Comparison of ENCODE assay signal across 11 mouse cellular contexts in the genomic region with DNA sequence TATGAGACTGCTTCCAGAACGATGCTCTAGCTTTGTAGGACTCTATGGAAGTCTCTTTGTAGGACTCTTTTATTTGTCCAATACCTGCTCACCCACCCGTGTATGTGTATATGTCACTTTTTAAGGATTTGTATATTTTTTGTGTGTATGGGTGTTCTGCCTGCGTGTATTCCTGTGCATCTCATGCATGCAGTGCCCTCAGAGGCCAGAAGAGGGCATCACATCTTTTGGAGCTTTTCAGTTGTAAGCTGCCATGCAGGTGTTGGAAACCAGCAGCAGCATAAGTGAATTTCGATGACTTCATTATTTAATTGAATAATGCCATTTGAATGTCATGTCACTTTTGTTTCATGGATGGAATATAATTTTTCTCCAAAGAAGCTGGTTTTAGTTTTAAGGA. TPM values are rescaled to one million over a fixed set of nuclear protein-coding genes. Genes with fewer than 3 reads are reported as not detected.
DNase-seq lines count a peak whose midpoint lies in the region.
"Had no signal": no experiment of that assay in that cellular context is flagged by ENCODE, and none has a peak within 500 bp of the region (broad histone marks: within the 10 kb centered on the region; RNA-seq: fewer than 3 reads in every experiment).

No protein-coding gene starts in this region.

- DNase-seq in adrenal gland, postnatal 14 days: peak; percentile 46
- no peak for DNase-seq in adrenal gland, adult 2 months
- peak; percentile 50 to 53 for DNase-seq in layer of hippocampus, postnatal 10 days (ENCODE audit: low spot score in 2 of 2)
- no peak for DNase-seq in layer of hippocampus, postnatal 36 days
- peak; percentile 44 for DNase-seq in NIH3T3 (ENCODE audit: low read depth)
- DNase-seq in lung, postnatal 14 days: peak; percentile 15
- DNase-seq in urinary bladder, postnatal 4 days (ENCODE audit: low spot score in 2 of 2): no peak
- DNase-seq in gastrocnemius, adult 18-20 months (ENCODE audit: low spot score): no peak

RNA-seq across cellular contexts. Expression of a gene that starts 5.5 kb away (rescaled TPM):
- total RNA-seq in adrenal gland, postnatal 14 days (2021): 19.5 and 22.6 TPM in 2 replicates
- total RNA-seq in adrenal gland, adult 2 months (2021): 10 to 100 TPM; 21.0 to 22.3 TPM
- polyA plus RNA-seq in adrenal gland, adult 2 months (2012; rRNA removed): 4.4 and 4.9 TPM in 2 replicates
- 10 to 100 TPM; 63.2 to 66.0 TPM for total RNA-seq in layer of hippocampus, postnatal 10 days (2021)
- total RNA-seq in layer of hippocampus, postnatal 36 days (2021): 10 to 100 TPM; 48.7 to 51.7 TPM
- total RNA-seq in gastrocnemius, adult 18-20 months (2021): 10 to 100 TPM; 74.1 to 79.0 TPM

RNA-seq across cellular contexts. Expression of a gene that starts 9.1 kb away (rescaled TPM):
- total RNA-seq in adrenal gland, postnatal 14 days (2021): 0.23 TPM in 1 of 2 replicates, not detected in the other
- total RNA-seq in adrenal gland, adult 2 months (2021): not detected
- not detected in 2 replicates for polyA plus RNA-seq in adrenal gland, adult 2 months (2012; rRNA removed)
- total RNA-seq in layer of hippocampus, postnatal 10 days (2021): 1 to 10 TPM; 2.4 to 2.6 TPM
- total RNA-seq in layer of hippocampus, postnatal 36 days (2021): 1 to 10 TPM in 1 of 2 experiments, under 1 TPM in 1; 0.45 to 1.2 TPM
- under 1 TPM in 1 of 2 experiments, not detected in 1; 0.14 TPM for total RNA-seq in gastrocnemius, adult 18-20 months (2021)
- polyA plus RNA-seq: C2C12; large intestine, adult 2 months had no signal

RNA-seq across cellular contexts. Expression of a gene that starts 9.8 kb away (rescaled TPM):
- not detected in 2 replicates for total RNA-seq in adrenal gland, postnatal 14 days (2021)
- not detected for total RNA-seq in adrenal gland, adult 2 months (2021)
- not detected in 2 replicates for polyA plus RNA-seq in adrenal gland, adult 2 months (2012; rRNA removed)
- 1 to 10 TPM in 1 of 2 experiments, not detected in 1; 1.2 TPM for total RNA-seq in layer of hippocampus, postnatal 10 days (2021)
- total RNA-seq in layer of hippocampus, postnatal 36 days (2021): not detected
- total RNA-seq in gastrocnemius, adult 18-20 months (2021): not detected
- polyA plus RNA-seq: C2C12; embryonic facial prominence, embryonic 14.5 days had no signal

Comparison
In these comparisons a context has a peak if more than half of its experiments do, and no peak if none do; other contexts are left out.
1. DNase-seq: peak in adrenal gland, postnatal 14 days (single experiment), layer of hippocampus, postnatal 10 days (2 of 2), NIH3T3 (single experiment) and lung, postnatal 14 days (single experiment); none in adrenal gland, adult 2 months (single experiment), layer of hippocampus, postnatal 36 days (0 of 2), urinary bladder, postnatal 4 days (0 of 2) and gastrocnemius, adult 18-20 months (single experiment).